In the genomic region with DNA sequence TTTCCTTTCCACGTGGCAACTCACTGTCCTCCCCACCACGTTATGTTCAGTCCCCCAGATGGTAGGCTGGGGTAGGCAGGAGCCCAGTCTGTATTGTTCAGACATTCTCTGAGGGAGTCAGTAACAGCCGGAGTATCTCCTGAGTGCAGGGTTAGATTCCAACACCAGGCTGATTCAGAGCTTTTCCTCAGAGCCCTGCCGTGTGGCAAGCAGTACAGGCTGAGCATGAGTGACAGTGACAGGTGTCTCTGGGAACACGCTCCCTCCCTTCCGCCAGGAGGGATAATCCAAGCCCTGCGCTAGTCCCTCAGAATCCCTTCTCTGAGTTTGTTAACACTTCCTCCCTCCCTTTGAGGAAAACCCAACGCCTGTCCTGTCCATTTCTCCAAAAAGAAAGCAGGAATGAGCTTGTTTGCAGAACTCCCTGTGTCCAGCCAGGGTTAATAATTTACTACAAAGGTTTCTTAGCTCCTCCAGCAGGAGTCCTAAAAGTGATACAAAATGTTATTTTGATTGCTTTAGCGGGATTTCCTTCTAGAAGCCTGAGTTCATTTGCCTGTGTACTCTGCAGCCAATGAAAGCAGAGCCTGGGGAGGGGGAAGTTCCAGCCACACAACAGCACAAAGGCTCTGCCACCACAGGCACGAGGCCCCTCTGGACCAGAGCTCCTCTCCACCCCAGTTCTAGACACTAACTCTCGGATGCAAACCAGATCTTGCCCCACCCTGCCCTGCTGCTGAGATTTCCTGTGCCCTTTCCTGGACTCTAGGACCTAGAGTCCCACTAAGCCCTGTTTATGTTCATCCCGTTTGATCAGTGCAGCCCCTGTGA, we compare ENCODE assay signal across 11 mouse cellular contexts.
DNase-seq lines count a peak whose midpoint lies in the region; ATAC-seq and TF ChIP-seq lines count a peak whose summit lies in the region.
"Had no signal": no experiment of that assay in that cellular context is flagged by ENCODE, and none has a peak within 500 bp of the region (broad histone marks: within the 10 kb centered on the region; RNA-seq: fewer than 3 reads in every experiment).

No protein-coding gene starts in this region.

- no peak for DNase-seq in heart, adult 11 months
- no peak for DNase-seq in stomach, postnatal 0 days (ENCODE audit: low spot score)
- DNase-seq in limb, embryonic 14.5 days (ENCODE audit: low spot score): peak; percentile 65
- peak; percentile 57 for DNase-seq in yolk sac, embryonic 10.5 days (ENCODE audit: low spot score)
- no peak for DNase-seq in thymus, postnatal 14 days
- DNase-seq in T-cell, adult 2 months (ENCODE audit: low spot score): no peak
- DNase-seq: lung, postnatal 4 days; thymus, adult 18-20 months had no signal

- TF ChIP-seq POLR2A in limb, embryonic 14.5 days (IDR thresholded peaks at IDR 0.05; ENCODE audit: borderline replicate concordance, extremely low read depth, insufficient read depth, insufficient read length): no peak

- H3K9me3 ChIP-seq in heart, embryonic 13.5 days: no peaks in the 10 kb centered on the region
- no peaks in the 10 kb centered on the region for H3K9me3 ChIP-seq in stomach, embryonic 14.5 days (ENCODE audit: control insufficient read depth, low read depth, low read length)
- H3K9me3 ChIP-seq in stomach, postnatal 0 days (ENCODE audit: control insufficient read depth, low read length): no peaks in the 10 kb centered on the region
- no peaks in the 10 kb centered on the region for H3K9me3 ChIP-seq in limb, embryonic 14.5 days (ENCODE audit: control insufficient read depth, low read length)

- peak overlapping the region; percentile 25; the same call in 1 of the 2 replicates for H3K9ac ChIP-seq in heart, embryonic 13.5 days
- no peak overlapping the region for H3K9ac ChIP-seq in stomach, embryonic 14.5 days (replicated peaks; ENCODE audit: low read depth, low read length)
- no peak overlapping the region for H3K9ac ChIP-seq in stomach, postnatal 0 days (ENCODE audit: low read length)
- no peak overlapping the region for H3K9ac ChIP-seq in limb, embryonic 14.5 days (ENCODE audit: low read depth, low read length, severe bottlenecking)

- ATAC-seq in heart, embryonic 13.5 days (ENCODE audit: extremely low read depth, insufficient number of reproducible peaks, low FRiP score, low TSS enrichment): no peak
- 0 out of 2 replicates have a peak, but pooled peaks have one; percentile 10 for ATAC-seq in stomach, embryonic 14.5 days (ENCODE audit: insufficient number of reproducible peaks, insufficient read depth, low FRiP score, low read depth)
- ATAC-seq in stomach, postnatal 0 days (ENCODE audit: low FRiP score, low TSS enrichment): no peak
- ATAC-seq in limb, embryonic 14.5 days (ENCODE audit: low FRiP score, low read depth): peak; percentile 86
- ATAC-seq: activated CD4-positive, CD25-positive, alpha-beta regulatory T cell, adult 4 months had no signal

- peak overlapping the region; percentile 41 for H3K4me2 ChIP-seq in heart, embryonic 13.5 days
- H3K4me2 ChIP-seq in stomach, embryonic 14.5 days (replicated peaks; ENCODE audit: low read depth, low read length): 0 out of 2 replicates have a peak overlapping the region, but pooled peaks have one; percentile 12
- H3K4me2 ChIP-seq in stomach, postnatal 0 days (replicated peaks; ENCODE audit: low read depth): no peak overlapping the region; the same call in 1 of the 2 replicates
- H3K4me2 ChIP-seq in limb, embryonic 14.5 days (replicated peaks; ENCODE audit: low read depth, low read length, severe bottlenecking): no peak overlapping the region

- 17% methylated on average over 12 of the region's 12 CpGs for WGBS in heart, embryonic 13.5 days
- 13% methylated on average over 12 of the region's 12 CpGs for WGBS in stomach, embryonic 14.5 days
- WGBS in stomach, postnatal 0 days: 10% methylated on average over 12 of the region's 12 CpGs
- 21% methylated on average over 12 of the region's 12 CpGs for WGBS in limb, embryonic 14.5 days

- H3K4me3 ChIP-seq in heart, embryonic 13.5 days: no peak overlapping the region
- H3K4me3 ChIP-seq in stomach, embryonic 14.5 days (ENCODE audit: low read depth, low read length): no peak overlapping the region
- no peak overlapping the region for H3K4me3 ChIP-seq in stomach, postnatal 0 days (ENCODE audit: low read depth, low read length)
- no peak overlapping the region for H3K4me3 ChIP-seq in limb, embryonic 14.5 days (replicated peaks; ENCODE audit: low read length)

- no peak overlapping the region for H3K27ac ChIP-seq in heart, embryonic 13.5 days (replicated peaks)
- no peak overlapping the region for H3K27ac ChIP-seq in stomach, embryonic 14.5 days (ENCODE audit: low read length)
- H3K27ac ChIP-seq in stomach, postnatal 0 days (replicated peaks): no peak overlapping the region
- no peak overlapping the region for H3K27ac ChIP-seq in limb, embryonic 14.5 days (replicated peaks; ENCODE audit: low read depth, low read length)

- TF ChIP-seq CTCF in stomach, postnatal 0 days (IDR thresholded peaks at IDR 0.05; ENCODE audit: low read depth): no peak

- H3K4me1 ChIP-seq in heart, embryonic 13.5 days: peaks cover 8% of the 10 kb centered on the region
- no peaks in the 10 kb centered on the region for H3K4me1 ChIP-seq in stomach, embryonic 14.5 days (ENCODE audit: control insufficient read depth, insufficient read depth, low read length)
- no peaks in the 10 kb centered on the region for H3K4me1 ChIP-seq in stomach, postnatal 0 days (replicated peaks; ENCODE audit: control insufficient read depth, insufficient read depth)
- H3K4me1 ChIP-seq in limb, embryonic 14.5 days (ENCODE audit: control insufficient read depth, insufficient read depth, low read length): no peaks in the 10 kb centered on the region

- TF ChIP-seq EP300 in stomach, postnatal 0 days (optimal IDR thresholded peaks at IDR 0.05): no peak

- H3K36me3 ChIP-seq in heart, embryonic 13.5 days: no peaks in the 10 kb centered on the region
- no peaks in the 10 kb centered on the region for H3K36me3 ChIP-seq in stomach, embryonic 14.5 days (ENCODE audit: control insufficient read depth, insufficient read depth, low read length)
- no peaks in the 10 kb centered on the region for H3K36me3 ChIP-seq in stomach, postnatal 0 days (ENCODE audit: control insufficient read depth, insufficient read depth, low read length)
- H3K36me3 ChIP-seq in limb, embryonic 14.5 days (ENCODE audit: control insufficient read depth, insufficient read depth, low read length): no peaks in the 10 kb centered on the region

- H3K27me3 ChIP-seq in heart, embryonic 13.5 days (replicated peaks): peaks cover 20% of the 10 kb centered on the region; the same call in 1 of the 2 replicates
- H3K27me3 ChIP-seq in stomach, embryonic 14.5 days (ENCODE audit: control insufficient read depth, insufficient read depth, low read length): no peaks in the 10 kb centered on the region
- no peaks in the 10 kb centered on the region for H3K27me3 ChIP-seq in stomach, postnatal 0 days (ENCODE audit: control insufficient read depth, insufficient read depth, low read length)
- H3K27me3 ChIP-seq in limb, embryonic 14.5 days (ENCODE audit: control insufficient read depth, insufficient read depth, low read length): no peaks in the 10 kb centered on the region

Comparison
In these comparisons a context has a peak if more than half of its experiments do, and no peak if none do; other contexts are left out.
1. ATAC-seq: peak in stomach, embryonic 14.5 days (single experiment) and limb, embryonic 14.5 days (single experiment); none in heart, embryonic 13.5 days (single experiment) and stomach, postnatal 0 days (single experiment).
2. H3K4me2 ChIP-seq: peak in heart, embryonic 13.5 days (single experiment) and stomach, embryonic 14.5 days (single experiment); none in stomach, postnatal 0 days (single experiment) and limb, embryonic 14.5 days (single experiment).
3. DNase-seq: peak in limb, embryonic 14.5 days (single experiment) and yolk sac, embryonic 10.5 days (single experiment); none in heart, adult 11 months (single experiment), stomach, postnatal 0 days (single experiment), thymus, postnatal 14 days (single experiment) and T-cell, adult 2 months (single experiment).